8 mouse cellular contexts compared by ENCODE assay signal in genomic region chr4:148288055-148288549, GRCm38 (mm10). TPM values are rescaled to one million over a fixed set of nuclear protein-coding genes. Genes with fewer than 3 reads are reported as not detected.
DNase-seq lines count a peak whose midpoint lies in the region; ATAC-seq lines count a peak whose summit lies in the region.

No protein-coding gene starts in this region.

- intact Hi-C loops in heart, postnatal 10 days (cut with DNase I) = loop anchor here (2.0 to 5.0 kb wide), 2 partner anchors 119 to 144 kb away; no protein-coding TSS in a partner anchor

- peak overlapping the region; percentile 87 for H3K27ac ChIP-seq in forebrain, embryonic 15.5 days (replicated peaks)
- H3K27ac ChIP-seq in liver, embryonic 12.5 days = no peak overlapping the region

- H3K4me2 ChIP-seq in forebrain, embryonic 15.5 days (replicated peaks) = peak overlapping the region; percentile 71
- H3K4me2 ChIP-seq in liver, embryonic 12.5 days = peak overlapping the region; percentile 60

- peak overlapping the region; percentile 83 for H3K9ac ChIP-seq in forebrain, embryonic 15.5 days (replicated peaks)
- H3K9ac ChIP-seq in liver, embryonic 12.5 days = no peak overlapping the region

- peak; percentile 97 for DNase-seq in MN1 (ENCODE audit: low spot score)
- peak; percentile 96 to 98 for DNase-seq in cerebellum, adult 18-20 months
- peak; percentile 66 to 77 for DNase-seq in heart, postnatal 10 days
- peak; percentile 70 to 79 for DNase-seq in kidney, postnatal 25 days
- peak; percentile 95 for DNase-seq in neural tube, embryonic 10.5 days (ENCODE audit: extremely low spot score, low spot score)
- peak; percentile 84 for DNase-seq in testis, postnatal 10 days (ENCODE audit: low spot score)

- WGBS in forebrain, embryonic 15.5 days = 2% methylated on average over 32 of the region's 32 CpGs
- 5% methylated on average over 32 of the region's 32 CpGs for WGBS in liver, embryonic 12.5 days (ENCODE audit: insufficient replicate concordance)

- no peaks in the 10 kb centered on the region for H3K36me3 ChIP-seq in forebrain, embryonic 15.5 days
- H3K36me3 ChIP-seq in liver, embryonic 12.5 days = no peaks in the 10 kb centered on the region

- peak; percentile 94 for ATAC-seq in forebrain, embryonic 15.5 days (replicated peaks)
- ATAC-seq in liver, embryonic 12.5 days = peak; percentile 71

- no peaks in the 10 kb centered on the region for H3K27me3 ChIP-seq in forebrain, embryonic 15.5 days
- H3K27me3 ChIP-seq in liver, embryonic 12.5 days (replicated peaks) = peaks cover 62% of the 10 kb centered on the region

- peak overlapping the region; percentile 79 for H3K4me3 ChIP-seq in forebrain, embryonic 15.5 days
- peak overlapping the region; percentile 34 for H3K4me3 ChIP-seq in liver, embryonic 12.5 days

- peaks cover 76% of the 10 kb centered on the region for H3K4me1 ChIP-seq in forebrain, embryonic 15.5 days
- H3K4me1 ChIP-seq in liver, embryonic 12.5 days = peaks cover 10% of the 10 kb centered on the region

- no peaks in the 10 kb centered on the region for H3K9me3 ChIP-seq in forebrain, embryonic 15.5 days
- H3K9me3 ChIP-seq in liver, embryonic 12.5 days (replicated peaks) = no peaks in the 10 kb centered on the region

RNA-seq across cellular contexts. Expression of gene Disp3, which starts 0.3 kb away (rescaled TPM):
- 11.5 and 14.4 TPM in 2 replicates for polyA plus RNA-seq in forebrain, embryonic 15.5 days (2015; fragmentation: Nextera tagmentation; extraction: Ambion mirVana)
- total RNA-seq in heart, postnatal 10 days (2021) = under 1 TPM in 1 of 2 experiments, not detected in 1; 0.14 TPM
- 0.07 and 0.11 TPM in 2 replicates for polyA plus RNA-seq in liver, embryonic 12.5 days (2016; fragmentation: Nextera tagmentation; extraction: Ambion mirVana)

Comparison
In these comparisons a context has a peak if more than half of its experiments do, and no peak if none do; other contexts are left out.
1. RNA of gene Disp3, which starts 0.3 kb away (polyA plus RNA-seq): 11.5 to 14.4 TPM in forebrain, embryonic 15.5 days; 0.07 to 0.11 TPM in liver, embryonic 12.5 days; every median in the first group is over 10 times any median in the second.
2. Peak in every context shown above with its lines, with median percentiles within 50 percentile points of each other: DNase-seq.